Mouse (Mus musculus) C3H10T1/2 (cell line): ENCODE results near the gene Dnajb4. TPM values are rescaled to one million over a fixed set of nuclear protein-coding genes. Genes with fewer than 3 reads are reported as not detected.

Experiments
- polyA plus RNA-seq, 2 experiments: library from polyadenylated mRNA; unstranded; fragments of >200 nt; fragmentation: generic; extraction: Trizol; gene quantifications; one replicate each; pipeline ENCODE4 v1.2.1; 2012; ENCODE audit warnings: missing spikeins in 2 of 2

The Dnajb4 gene
- polyA plus RNA-seq, result 1 to 10 TPM in 1 of 2 experiments, under 1 TPM in 1; 0.62 to 7.5 TPM

GRCm38 (mm10) chr3:152209967-152210634, at the start of gene Dnajb4, which contains the start of gene Fubp1:
Dnajb4 (minus strand) TSS chr3:152210302.
Fubp1 (plus strand) TSS chr3:152210422.

DNA sequence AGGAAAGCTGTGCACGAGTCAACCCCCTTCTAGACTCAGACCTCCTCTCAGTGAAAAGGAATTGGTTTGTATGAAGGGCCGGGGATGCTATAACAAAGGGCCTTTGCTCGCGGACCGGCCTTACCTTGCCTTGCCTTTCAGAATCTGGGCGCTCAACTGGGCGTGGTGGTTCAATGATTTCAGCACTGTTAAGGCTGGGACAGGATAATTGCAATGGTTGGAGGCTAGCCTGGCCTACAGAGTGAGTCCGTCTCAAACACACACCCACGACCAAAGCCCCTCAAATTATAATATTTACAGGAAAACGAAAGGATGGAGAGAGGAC, 44.0 kb downstream of the Dnajb4 start, which contains the start of gene Gipc2:
TSS of gene Gipc2 (minus strand) at position 132 of the 325 bp plus-strand sequence.

Other genes starting within 250 kb of the Dnajb4 start
- under 1 TPM; 0.09 to 0.70 TPM for gene Gipc2, start 44.1 kb downstream of the Dnajb4 start, polyA plus RNA-seq
- gene Fubp1, start 120 bp upstream of the Dnajb4 start, polyA plus RNA-seq, result 10 to 100 TPM in 1 of 2 experiments, 1 to 10 TPM in 1; 8.1 to 19.8 TPM
- gene Nexn, start 56.0 kb upstream of the Dnajb4 start, polyA plus RNA-seq, result 1 to 10 TPM; 1.4 to 2.2 TPM
- under 1 TPM; 0.27 to 0.66 TPM for gene Miga1, start 130.1 kb upstream of the Dnajb4 start, polyA plus RNA-seq
- gene Usp33, start 136.2 kb upstream of the Dnajb4 start, polyA plus RNA-seq, result 1 to 10 TPM in 1 of 2 experiments, under 1 TPM in 1; 0.33 to 7.2 TPM
- 1 to 10 TPM in 1 of 2 experiments, under 1 TPM in 1; 0.66 to 5.2 TPM for gene Zzz3, start 185.2 kb upstream of the Dnajb4 start, polyA plus RNA-seq